Mouse (Mus musculus) macrophage (primary cell): ENCODE results near the gene 9430097D07Rik. TPM values are rescaled to one million over a fixed set of nuclear protein-coding genes. Genes with fewer than 3 reads are reported as not detected.
A peak's percentile ranks its signal among the peaks of the same experiment; 100 is the strongest.

ENCODE experiments used
- H3K27ac ChIP-seq: fragments of 350-480 bp; formaldehyde crosslinking; 2 replicates; pipeline ENCODE4 v1.9.0; 2021
- H3K36me3 ChIP-seq: fragments of 350-480 bp; formaldehyde crosslinking; 2 replicates; pipeline ENCODE4 v1.9.0; 2021; ENCODE audit errors: inconsistent target
- H3K4me3 ChIP-seq: fragments of 350-480 bp; formaldehyde crosslinking; 2 replicates; pipeline ENCODE4 v1.9.0; 2021; ENCODE audit errors: inconsistent target
- H3K79me2 ChIP-seq: fragments of 350-480 bp; formaldehyde crosslinking; 2 replicates; pipeline ENCODE4 v1.9.0; 2021; ENCODE audit errors: inconsistent target
- WGBS: methylation state at CpG from one replicate; pipeline ENCODE4 v1.1.7; 2026; ENCODE audit warnings: inconsistent platforms; ENCODE audit not compliant: missing documents; 5-methylcytosine and 5-hydroxymethylcytosine counted together
- polyA plus RNA-seq: library from polyadenylated mRNA; stranded (reverse); fragments of 250-400 nt; gene quantifications from 3 replicates; pipeline ENCODE4 v1.2.4, GENCODE M21; 2018; ENCODE audit warnings: inconsistent platforms

The 9430097D07Rik gene
- polyA plus RNA-seq, 1 experiment from 2014 or later, result not detected

GRCm38 (mm10) chr2:32537941-32538340 lies 37.5 kb downstream of the 9430097D07Rik start:
- H3K27ac ChIP-seq, result no peak overlapping the region
- no peak overlapping the region for H3K4me3 ChIP-seq
- WGBS, result 100% methylated on average over 5 of the region's 5 CpGs
- H3K79me2 ChIP-seq, result no peaks in the 10 kb centered on the region
- no peaks in the 10 kb centered on the region for H3K36me3 ChIP-seq

GRCm38 (mm10) chr2:32537360-32537905 lies 38.1 kb downstream of the 9430097D07Rik start:
- 14% methylated on average over 9 of the region's 9 CpGs for WGBS
- H3K4me3 ChIP-seq, result peak overlapping the region; percentile 28; the same call in 1 of the 2 replicates
- no peaks in the 10 kb centered on the region for H3K79me2 ChIP-seq
- peak overlapping the region; percentile 24; the same call in 1 of the 2 replicates for H3K27ac ChIP-seq
- no peaks in the 10 kb centered on the region for H3K36me3 ChIP-seq

GRCm38 (mm10) chr2:32536634-32537359 lies 38.7 kb downstream of the 9430097D07Rik start:
- peak overlapping the region; percentile 24; the same call in 1 of the 2 replicates for H3K27ac ChIP-seq
- 4% methylated on average over 10 of the region's 11 CpGs for WGBS

GRCm38 (mm10) chr2:32536086-32536633 lies 39.3 kb downstream of the 9430097D07Rik start:
- WGBS, result 4% methylated on average over 14 of the region's 14 CpGs
- H3K27ac ChIP-seq, result no peak overlapping the region
- H3K4me3 ChIP-seq, result peak overlapping the region; percentile 28
- H3K79me2 ChIP-seq, result no peaks in the 10 kb centered on the region
- H3K36me3 ChIP-seq, result no peaks in the 10 kb centered on the region

More at GRCm38 (mm10) chr2:32536634-32537359, 38.7 kb downstream of the 9430097D07Rik start:
- H3K36me3 ChIP-seq, result no peaks in the 10 kb centered on the region
- H3K4me3 ChIP-seq, result peak overlapping the region; percentile 28
- no peaks in the 10 kb centered on the region for H3K79me2 ChIP-seq

GRCm38 (mm10) chr2:32535501-32535991 lies 39.9 kb downstream of the 9430097D07Rik start:
- Histone ChIP-seq H3K36me3 (no peaks in the 10 kb centered on the region), H3K27ac (no peak overlapping the region), H3K4me3 (peak overlapping the region; percentile 28), H3K79me2 (no peaks in the 10 kb centered on the region)
- under 1% methylated on average over 54 of the region's 56 CpGs for WGBS

GRCm38 (mm10) chr2:32534733-32535471 lies 40.6 kb downstream of the 9430097D07Rik start, which contains the start of gene Fam102a:
TSS of gene Fam102a (plus strand) at chr2:32535332.
- H3K27ac ChIP-seq, result peak within 1 kb of the TSS; percentile 60
- WGBS, result under 1% methylated on average over 64 of the region's 67 CpGs
- H3K79me2 ChIP-seq, result no peaks in the 10 kb centered on the region
- peak within 1 kb of the TSS; percentile 42 for H3K4me3 ChIP-seq
- H3K36me3 ChIP-seq, result no peaks in the 10 kb centered on the region

- 13% methylated on average over 13 of the region's 13 CpGs for WGBS
- H3K4me3 ChIP-seq, result peak overlapping the region; percentile 42
- no peaks in the 10 kb centered on the region for H3K79me2 ChIP-seq
- H3K27ac ChIP-seq, result peak overlapping the region; percentile 60
- no peaks in the 10 kb centered on the region for H3K36me3 ChIP-seq
Measured at GRCm38 (mm10) chr2:32534061-32534732, 41.3 kb downstream of the 9430097D07Rik start.

GRCm38 (mm10) chr2:32533163-32533562 lies 42.3 kb downstream of the 9430097D07Rik start:
- H3K36me3 ChIP-seq, result no peaks in the 10 kb centered on the region
- WGBS, result 92% methylated on average over 2 of the region's 2 CpGs
- H3K4me3 ChIP-seq, result no peak overlapping the region
- no peak overlapping the region for H3K27ac ChIP-seq
- H3K79me2 ChIP-seq, result no peaks in the 10 kb centered on the region

GRCm38 (mm10) chr2:32530479-32530878 lies 45.0 kb downstream of the 9430097D07Rik start:
- H3K27ac ChIP-seq, result no peak overlapping the region
- no peaks in the 10 kb centered on the region for H3K36me3 ChIP-seq
- H3K79me2 ChIP-seq, result no peaks in the 10 kb centered on the region
- WGBS, result 14% methylated on average over 2 of the region's 2 CpGs
- no peak overlapping the region for H3K4me3 ChIP-seq

- no peaks in the 10 kb centered on the region for H3K36me3 ChIP-seq
- H3K4me3 ChIP-seq, result no peak overlapping the region
- no peaks in the 10 kb centered on the region for H3K79me2 ChIP-seq
- no peak overlapping the region for H3K27ac ChIP-seq
- 100% methylated on average over 1 of the region's 1 CpGs for WGBS
Measured at GRCm38 (mm10) chr2:32528326-32528725, 47.2 kb downstream of the 9430097D07Rik start.

- 92% methylated on average over 14 of the region's 14 CpGs for WGBS
- H3K36me3 ChIP-seq, result no peaks in the 10 kb centered on the region
Measured at GRCm38 (mm10) chr2:32527468-32527966, 48.0 kb downstream of the 9430097D07Rik start.

GRCm38 (mm10) chr2:32525816-32526215 lies 49.7 kb downstream of the 9430097D07Rik start:
- 97% methylated on average over 12 of the region's 12 CpGs for WGBS
- Histone ChIP-seq H3K27ac (no peak overlapping the region), H3K79me2 (no peaks in the 10 kb centered on the region), H3K4me3 (no peak overlapping the region), H3K36me3 (no peaks in the 10 kb centered on the region)

More at GRCm38 (mm10) chr2:32527468-32527966, 48.0 kb downstream of the 9430097D07Rik start:
- Histone ChIP-seq H3K27ac (no peak overlapping the region), H3K4me3 (no peak overlapping the region), H3K79me2 (no peaks in the 10 kb centered on the region)

GRCm38 (mm10) chr2:32524536-32525031 lies 50.9 kb downstream of the 9430097D07Rik start:
- 86% methylated on average over 13 of the region's 13 CpGs for WGBS
- Histone ChIP-seq H3K4me3 (no peak overlapping the region), H3K27ac (no peak overlapping the region), H3K36me3 (no peaks in the 10 kb centered on the region), H3K79me2 (no peaks in the 10 kb centered on the region)
